Mouse (Mus musculus): ENCODE data around the gene Senp8. TPM values are rescaled to one million over a fixed set of nuclear protein-coding genes. Genes with fewer than 3 reads are reported as not detected.

Gene Senp8
- polyA plus RNA-seq, 1 experiment from 2014 or later: 13.5 TPM

Other genes with a start within 250 kb of the Senp8 start
- gene Hexa, start 211.2 kb downstream of the Senp8 start, polyA plus RNA-seq (2014; fragmentation: Nextera tagmentation; extraction: Ambion mirVana): 49.0 and 63.3 TPM in 2 replicates
- gene Tmem202, start 210.9 kb downstream of the Senp8 start, polyA plus RNA-seq (2014; fragmentation: Nextera tagmentation; extraction: Ambion mirVana): 0.68 and 0.94 TPM in 2 replicates
- gene Celf6, start 172.8 kb downstream of the Senp8 start, polyA plus RNA-seq (2014; fragmentation: Nextera tagmentation; extraction: Ambion mirVana): 28.8 and 34.8 TPM in 2 replicates
- gene Parp6, start 133.4 kb downstream of the Senp8 start, polyA plus RNA-seq (2014; fragmentation: Nextera tagmentation; extraction: Ambion mirVana): 246 and 258 TPM in 2 replicates
- gene Pkm, start 94.3 kb downstream of the Senp8 start, polyA plus RNA-seq (2014; fragmentation: Nextera tagmentation; extraction: Ambion mirVana): 834 and 964 TPM in 2 replicates
- gene Gramd2, start 70.6 kb downstream of the Senp8 start, polyA plus RNA-seq (2014; fragmentation: Nextera tagmentation; extraction: Ambion mirVana): 3.1 and 6.0 TPM in 2 replicates
- gene Myo9a, start 186 bp upstream of the Senp8 start, polyA plus RNA-seq (2014; fragmentation: Nextera tagmentation; extraction: Ambion mirVana): 37.9 and 38.9 TPM in 2 replicates
- not detected in 2 replicates for gene Nr2e3, start 209.9 kb upstream of the Senp8 start, polyA plus RNA-seq (2014; fragmentation: Nextera tagmentation; extraction: Ambion mirVana)

Data from neural tube, embryonic 14.5 days (tissue).